Mouse (Mus musculus): ENCODE data around the gene Trappc2l. TPM values are rescaled to one million over a fixed set of nuclear protein-coding genes. Genes with fewer than 3 reads are reported as not detected.
A peak's percentile ranks its signal among the peaks of the same experiment; 100 is the strongest.

Gene Trappc2l
- polyA plus RNA-seq, 1 experiment from 2014 or later = 76.7 TPM

DNA sequence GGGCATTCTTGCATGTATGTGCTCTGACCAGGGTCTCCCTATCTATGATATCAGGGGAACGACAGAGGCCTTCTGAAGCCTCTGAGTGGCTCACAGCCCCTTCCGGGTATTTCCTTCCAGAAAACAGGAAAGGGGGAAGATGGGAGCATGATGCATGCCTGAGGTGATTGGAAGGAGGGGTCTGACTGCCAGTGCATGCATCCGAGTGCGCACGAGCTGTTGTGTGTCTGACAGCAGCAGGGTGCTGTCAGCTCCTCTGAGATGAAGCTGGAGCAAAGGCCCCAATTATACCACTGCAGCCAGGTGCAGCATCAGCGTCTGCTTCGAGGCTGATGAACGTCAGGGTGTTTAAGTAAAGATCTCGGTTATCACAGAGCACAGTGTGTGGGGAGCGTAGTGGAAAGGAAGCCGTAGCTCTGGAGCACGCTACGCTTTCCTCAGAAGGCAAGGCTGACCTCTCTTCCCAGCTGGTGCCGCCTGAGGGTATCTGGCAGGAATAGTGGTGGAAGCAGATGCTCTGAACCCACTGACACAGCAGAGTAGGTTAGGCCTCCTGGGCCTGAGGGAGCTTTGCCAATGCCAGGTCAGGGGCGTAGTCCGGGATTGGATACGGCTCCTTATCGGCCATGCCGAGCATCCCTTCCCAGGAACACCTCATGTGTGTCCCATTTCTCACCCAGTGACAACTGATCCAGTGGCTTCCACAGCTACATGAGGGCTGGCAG, 17.5 kb upstream of the Trappc2l start:
- Histone ChIP-seq H3K9ac (ENCODE audit: low read depth, low read length) (no peak overlapping the region), H3K4me2 (ENCODE audit: low read depth, low read length) (no peak overlapping the region), H3K36me3 (ENCODE audit: control insufficient read depth, insufficient read depth, low read length) (no peaks in the 10 kb centered on the region), H3K4me1 (ENCODE audit: control insufficient read depth, insufficient read depth, low read length) (no peaks in the 10 kb centered on the region), H3K4me3 (ENCODE audit: low read length) (no peak overlapping the region), H3K9me3 (ENCODE audit: control insufficient read depth, low read length) (no peaks in the 10 kb centered on the region), H3K27me3 (replicated peaks; ENCODE audit: control insufficient read depth, insufficient read depth, low read length) (no peaks in the 10 kb centered on the region), H3K27ac (ENCODE audit: low read length) (no peak overlapping the region)
- no peak for ATAC-seq
- 81% methylated on average over 19 of the region's 19 CpGs for WGBS

DNA sequence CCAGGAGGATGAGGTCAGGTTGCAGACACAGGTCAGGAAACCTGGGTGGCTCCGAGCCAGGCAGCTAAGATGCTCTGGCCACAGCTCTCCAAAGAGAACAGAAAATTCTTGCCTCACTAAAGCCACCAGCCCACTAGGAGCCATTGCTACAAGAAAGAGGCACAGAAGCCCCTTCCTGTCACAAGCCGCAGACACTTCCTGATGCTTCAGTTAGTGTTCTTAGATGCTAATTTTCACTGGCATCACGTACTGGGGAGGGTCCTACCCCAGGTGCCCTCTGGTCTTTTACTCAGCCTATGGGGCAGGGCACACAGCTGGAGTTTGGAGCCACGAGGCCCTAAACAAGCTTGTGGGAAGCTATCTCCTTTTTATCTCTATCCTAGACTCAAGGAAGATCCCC, 15.4 kb upstream of the Trappc2l start:
- WGBS = 74% methylated on average over 4 of the region's 4 CpGs
- Histone ChIP-seq H3K4me1 (ENCODE audit: control insufficient read depth, insufficient read depth, low read length) (no peaks in the 10 kb centered on the region), H3K27ac (ENCODE audit: low read length) (no peak overlapping the region), H3K9me3 (ENCODE audit: control insufficient read depth, low read length) (no peaks in the 10 kb centered on the region), H3K27me3 (replicated peaks; ENCODE audit: control insufficient read depth, insufficient read depth, low read length) (no peaks in the 10 kb centered on the region), H3K36me3 (ENCODE audit: control insufficient read depth, insufficient read depth, low read length) (no peaks in the 10 kb centered on the region), H3K4me2 (ENCODE audit: low read depth, low read length) (no peak overlapping the region), H3K4me3 (ENCODE audit: low read length) (no peak overlapping the region), H3K9ac (ENCODE audit: low read depth, low read length) (no peak overlapping the region)
- ATAC-seq = no peak

DNA sequence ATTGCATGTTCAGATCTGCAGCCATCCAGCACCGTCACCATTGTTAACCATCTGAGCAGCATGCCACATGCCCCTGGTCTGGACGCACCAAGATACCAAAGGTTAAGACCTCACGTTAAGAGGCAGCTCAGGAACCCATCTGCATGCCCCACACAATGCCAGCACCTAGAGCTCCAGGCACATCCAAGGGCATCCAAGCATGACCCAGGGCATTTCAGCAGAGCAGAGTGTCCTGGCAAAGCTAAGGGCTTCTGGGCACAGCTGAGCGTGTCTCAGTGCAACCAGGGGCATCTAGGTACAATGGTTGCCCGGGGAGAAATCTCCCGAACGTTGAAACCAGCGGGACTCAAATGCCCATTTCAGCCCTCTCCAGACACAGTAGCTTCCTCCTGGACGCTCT, 10.8 kb upstream of the Trappc2l start:
- Histone ChIP-seq H3K4me2 (ENCODE audit: low read depth, low read length) (no peak overlapping the region), H3K4me3 (ENCODE audit: low read length) (no peak overlapping the region)

DNA sequence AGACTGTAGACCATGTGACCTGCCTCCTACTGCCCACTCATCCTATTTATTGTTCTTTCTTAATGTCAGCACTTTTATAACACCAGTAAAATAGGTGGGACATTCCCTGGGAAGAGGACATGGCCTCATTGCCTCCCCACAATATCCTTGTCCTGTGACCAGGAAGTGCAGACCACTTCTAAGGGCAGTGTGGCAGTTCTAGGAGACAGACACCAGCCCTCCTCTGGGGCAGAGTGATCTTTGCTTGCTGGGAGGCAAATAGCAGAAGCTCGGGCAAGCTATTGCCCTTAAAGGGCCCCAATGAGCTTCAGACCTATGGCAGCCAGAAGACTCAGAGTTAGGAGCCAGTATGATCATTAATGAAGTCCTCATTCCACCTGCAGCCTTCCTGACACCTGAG, 6.8 kb upstream of the Trappc2l start:
- Histone ChIP-seq H3K36me3 (ENCODE audit: control insufficient read depth, insufficient read depth, low read length) (no peaks in the 10 kb centered on the region), H3K9ac (ENCODE audit: low read depth, low read length) (no peak overlapping the region; the same call in 1 of the 2 replicates), H3K9me3 (ENCODE audit: control insufficient read depth, low read length) (no peaks in the 10 kb centered on the region), H3K4me1 (ENCODE audit: control insufficient read depth, insufficient read depth, low read length) (no peaks in the 10 kb centered on the region), H3K4me3 (ENCODE audit: low read length) (no peak overlapping the region), H3K27me3 (replicated peaks; ENCODE audit: control insufficient read depth, insufficient read depth, low read length) (no peaks in the 10 kb centered on the region), H3K4me2 (ENCODE audit: low read depth, low read length) (no peak overlapping the region), H3K27ac (ENCODE audit: low read length) (peak overlapping the region; percentile 66)
- 33% methylated on average over 1 of the region's 1 CpGs for WGBS
- ATAC-seq = peak; percentile 75

More for the DNA sequence above, 10.8 kb upstream of the Trappc2l start:
- H3K9ac ChIP-seq (ENCODE audit: low read depth, low read length) = no peak overlapping the region
- ATAC-seq = no peak
- no peak overlapping the region for H3K27ac ChIP-seq (ENCODE audit: low read length)
- H3K36me3 ChIP-seq (ENCODE audit: control insufficient read depth, insufficient read depth, low read length) = no peaks in the 10 kb centered on the region
- no peaks in the 10 kb centered on the region for H3K4me1 ChIP-seq (ENCODE audit: control insufficient read depth, insufficient read depth, low read length)
- H3K27me3 ChIP-seq (replicated peaks; ENCODE audit: control insufficient read depth, insufficient read depth, low read length) = no peaks in the 10 kb centered on the region
- WGBS = 95% methylated on average over 9 of the region's 9 CpGs
- no peaks in the 10 kb centered on the region for H3K9me3 ChIP-seq (ENCODE audit: control insufficient read depth, low read length)

DNA sequence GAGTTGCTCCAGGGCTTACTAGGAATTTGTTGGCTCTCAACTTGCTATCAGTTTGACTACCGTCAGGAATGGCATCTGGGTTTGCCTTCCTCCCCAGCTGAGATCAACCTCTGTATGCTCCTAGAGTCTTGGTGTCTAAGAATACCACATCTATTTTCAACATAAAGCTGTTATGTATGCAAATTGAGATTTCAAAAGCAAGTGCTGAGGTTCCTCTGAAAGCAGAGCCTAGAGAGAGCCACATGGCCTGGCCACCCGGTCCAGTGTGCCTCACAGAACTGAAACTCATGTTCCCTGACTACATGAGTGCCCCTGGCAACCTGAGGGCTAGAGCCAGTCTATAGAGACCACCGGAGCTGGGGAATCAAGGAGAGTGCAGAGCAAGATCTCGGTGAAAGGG, 6.1 kb upstream of the Trappc2l start:
- ATAC-seq = no peak
- Histone ChIP-seq H3K4me2 (ENCODE audit: low read depth, low read length) (no peak overlapping the region), H3K4me1 (ENCODE audit: control insufficient read depth, insufficient read depth, low read length) (peaks cover 3% of the 10 kb centered on the region), H3K36me3 (ENCODE audit: control insufficient read depth, insufficient read depth, low read length) (no peaks in the 10 kb centered on the region), H3K4me3 (ENCODE audit: low read length) (no peak overlapping the region), H3K27me3 (replicated peaks; ENCODE audit: control insufficient read depth, insufficient read depth, low read length) (no peaks in the 10 kb centered on the region), H3K9ac (ENCODE audit: low read depth, low read length) (no peak overlapping the region), H3K9me3 (ENCODE audit: control insufficient read depth, low read length) (no peaks in the 10 kb centered on the region), H3K27ac (ENCODE audit: low read length) (no peak overlapping the region; the same call in 1 of the 2 replicates)
- WGBS = 77% methylated on average over 4 of the region's 4 CpGs

DNA sequence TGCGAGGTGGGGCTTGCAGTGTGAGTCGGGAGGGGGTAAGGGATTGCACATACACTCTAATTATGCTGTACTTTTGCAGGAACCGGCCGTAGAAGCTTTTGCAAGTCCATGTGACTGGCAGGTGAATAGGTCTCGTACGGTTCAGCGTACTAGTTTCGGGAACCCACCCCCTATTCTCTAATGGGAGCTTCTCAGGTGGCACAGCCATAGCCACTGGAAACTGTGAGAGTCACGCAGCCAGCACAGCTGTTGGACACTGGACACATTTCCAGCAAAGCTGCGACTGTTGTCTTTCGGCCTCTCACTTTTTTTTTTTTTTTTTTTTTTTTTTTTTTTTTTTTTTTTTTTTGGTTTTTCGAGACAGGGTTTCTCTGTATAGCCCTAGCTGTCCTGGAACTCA, 4.6 kb upstream of the Trappc2l start:
- no peaks in the 10 kb centered on the region for H3K36me3 ChIP-seq (ENCODE audit: control insufficient read depth, insufficient read depth, low read length)
- H3K4me1 ChIP-seq (ENCODE audit: control insufficient read depth, insufficient read depth, low read length) = peaks cover 8% of the 10 kb centered on the region
- no peaks in the 10 kb centered on the region for H3K9me3 ChIP-seq (ENCODE audit: control insufficient read depth, low read length)
- H3K9ac ChIP-seq (ENCODE audit: low read depth, low read length) = no peak overlapping the region
- 86% methylated on average over 11 of the region's 12 CpGs for WGBS
- no peak overlapping the region for H3K4me2 ChIP-seq (ENCODE audit: low read depth, low read length)
- no peak for ATAC-seq
- H3K4me3 ChIP-seq (ENCODE audit: low read length) = no peak overlapping the region
- H3K27ac ChIP-seq (ENCODE audit: low read length) = no peak overlapping the region
- H3K27me3 ChIP-seq (replicated peaks; ENCODE audit: control insufficient read depth, insufficient read depth, low read length) = no peaks in the 10 kb centered on the region

DNA sequence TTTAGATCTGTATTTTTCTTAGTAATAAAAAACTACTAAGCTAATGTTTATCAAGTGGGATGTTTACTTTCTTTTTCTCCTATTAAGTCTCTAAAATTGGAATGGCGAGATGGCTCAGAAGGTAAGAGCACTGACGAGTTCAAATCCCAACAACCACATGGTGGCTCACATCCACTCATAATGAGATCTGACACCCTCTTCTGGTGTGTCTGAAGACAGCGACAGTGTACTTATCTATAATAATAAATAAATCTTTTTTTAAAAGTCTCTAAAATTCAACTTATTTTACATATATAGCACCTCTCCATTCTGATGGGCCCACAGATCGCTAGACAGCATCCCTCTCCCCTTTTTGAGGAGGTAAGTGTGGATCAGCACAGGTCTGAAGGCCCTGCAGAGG, 1.2 kb upstream of the Trappc2l start:
- H3K9ac ChIP-seq (ENCODE audit: low read depth, low read length) = peak overlapping the region; percentile 85; the same call in 1 of the 2 replicates
- H3K9me3 ChIP-seq (ENCODE audit: control insufficient read depth, low read length) = no peaks in the 10 kb centered on the region
- H3K36me3 ChIP-seq (ENCODE audit: control insufficient read depth, insufficient read depth, low read length) = peaks cover 4% of the 10 kb centered on the region; the same call in 1 of the 2 replicates
- no peaks in the 10 kb centered on the region for H3K27me3 ChIP-seq (replicated peaks; ENCODE audit: control insufficient read depth, insufficient read depth, low read length)
- H3K27ac ChIP-seq (ENCODE audit: low read length) = no peak overlapping the region
- H3K4me2 ChIP-seq (ENCODE audit: low read depth, low read length) = peak overlapping the region; percentile 82
- no peak overlapping the region for H3K4me3 ChIP-seq (ENCODE audit: low read length)
- H3K4me1 ChIP-seq (ENCODE audit: control insufficient read depth, insufficient read depth, low read length) = peaks cover 17% of the 10 kb centered on the region
- WGBS = 57% methylated on average over 4 of the region's 4 CpGs
- ATAC-seq = no peak

DNA sequence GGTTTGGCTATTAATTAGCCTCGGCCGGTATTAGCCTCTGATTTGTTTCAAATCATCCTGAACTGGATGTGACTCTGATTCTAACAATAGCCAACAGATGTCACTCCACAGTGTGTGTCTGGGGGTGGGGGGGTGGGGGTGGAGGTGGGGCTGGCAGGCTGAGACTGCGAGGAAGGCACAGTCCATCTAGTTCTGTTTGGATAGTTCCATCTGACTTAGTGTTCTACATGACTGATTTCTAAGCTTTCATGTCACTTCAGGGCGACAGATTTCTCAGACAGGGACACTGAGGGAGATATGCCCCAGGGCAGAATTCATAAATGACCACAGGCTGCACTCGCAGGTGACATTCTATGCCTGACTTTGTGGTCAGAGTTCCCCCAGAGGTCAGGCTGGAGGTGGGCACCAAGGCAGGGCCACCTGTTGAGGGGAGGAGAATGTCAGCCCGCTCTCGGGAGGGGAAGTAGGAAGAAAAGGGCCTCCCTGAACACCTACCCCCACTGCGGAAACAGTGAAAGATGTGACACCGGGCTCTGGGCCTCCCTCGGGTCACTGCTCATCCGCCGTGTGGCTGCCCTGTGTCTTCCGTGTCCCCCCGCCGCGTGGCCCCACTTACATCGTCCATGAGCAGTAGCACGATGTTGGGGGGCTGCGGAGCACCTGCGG, 695 bp upstream of the Trappc2l start:
- H3K9ac ChIP-seq (ENCODE audit: low read depth, low read length) = peak overlapping the region; percentile 85
- peak overlapping the region; percentile 78 for H3K27ac ChIP-seq (ENCODE audit: low read length)
- peaks cover 18% of the 10 kb centered on the region for H3K4me1 ChIP-seq (ENCODE audit: control insufficient read depth, insufficient read depth, low read length)
- H3K27me3 ChIP-seq (replicated peaks; ENCODE audit: control insufficient read depth, insufficient read depth, low read length) = no peaks in the 10 kb centered on the region
- ATAC-seq = peak; percentile 63; the same call in 1 of the 2 replicates
- WGBS = 6% methylated on average over 20 of the region's 20 CpGs
- H3K4me2 ChIP-seq (ENCODE audit: low read depth, low read length) = peak overlapping the region; percentile 82
- peak overlapping the region; percentile 73 for H3K4me3 ChIP-seq (ENCODE audit: low read length)
- H3K36me3 ChIP-seq (ENCODE audit: control insufficient read depth, insufficient read depth, low read length) = peaks cover 4% of the 10 kb centered on the region; the same call in 1 of the 2 replicates
- H3K9me3 ChIP-seq (ENCODE audit: control insufficient read depth, low read length) = no peaks in the 10 kb centered on the region

DNA sequence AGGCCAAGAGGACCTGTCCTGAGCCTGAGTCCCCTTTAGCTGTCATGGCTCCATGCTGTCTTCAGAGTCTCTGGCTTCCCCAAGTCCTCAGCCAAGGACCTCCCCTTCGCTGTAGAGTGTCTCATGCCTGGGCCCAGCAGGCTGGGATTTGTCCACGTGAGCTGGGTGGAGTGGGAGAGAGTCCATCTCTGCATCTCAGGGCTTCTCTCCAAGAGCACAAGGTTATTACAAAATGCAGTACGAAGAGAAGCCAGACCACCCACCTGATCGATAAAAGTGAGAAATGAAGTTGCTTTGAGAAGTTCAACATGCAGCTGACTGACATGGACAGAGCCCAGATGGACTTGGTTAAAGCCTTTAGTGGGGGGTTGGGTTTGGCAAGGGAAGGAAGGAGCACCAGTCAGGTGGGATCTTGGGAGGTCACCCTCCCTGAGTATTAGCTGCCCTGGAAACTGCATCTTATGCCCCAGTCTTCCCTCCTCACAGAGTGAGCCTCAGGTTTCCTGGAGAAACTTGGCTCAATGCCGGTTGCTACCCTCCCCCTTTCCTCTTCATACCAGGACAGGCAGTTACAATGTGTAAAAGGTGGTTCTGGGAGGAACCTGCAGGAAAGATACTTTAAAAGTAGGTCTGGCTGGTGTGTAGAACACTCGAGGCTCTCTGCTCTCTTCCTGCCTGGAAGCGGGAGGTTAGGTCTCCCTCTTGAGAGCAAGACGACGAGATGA, 4.9 kb downstream of the Trappc2l start:
- no peak for ATAC-seq

More for the DNA sequence above, 4.9 kb downstream of the Trappc2l start:
- Histone ChIP-seq H3K4me1 (ENCODE audit: control insufficient read depth, insufficient read depth, low read length) (peaks cover 19% of the 10 kb centered on the region), H3K9ac (ENCODE audit: low read depth, low read length) (no peak overlapping the region), H3K4me3 (ENCODE audit: low read length) (no peak overlapping the region), H3K4me2 (ENCODE audit: low read depth, low read length) (no peak overlapping the region), H3K27ac (ENCODE audit: low read length) (peak overlapping the region; percentile 47; the same call in 1 of the 2 replicates), H3K27me3 (replicated peaks; ENCODE audit: control insufficient read depth, insufficient read depth, low read length) (no peaks in the 10 kb centered on the region), H3K36me3 (ENCODE audit: control insufficient read depth, insufficient read depth, low read length) (peaks cover 4% of the 10 kb centered on the region; the same call in 1 of the 2 replicates), H3K9me3 (ENCODE audit: control insufficient read depth, low read length) (no peaks in the 10 kb centered on the region)
- 63% methylated on average over 9 of the region's 9 CpGs for WGBS

All from intestine, embryonic 16.5 days (tissue).